Mouse (Mus musculus) mesoderm, embryonic 11.5 days (tissue): ENCODE measurements around the gene Olfr638.
"Not testable (repeated sequence)": the region's sequence is repeated elsewhere in the genome, so short reads cannot be mapped to it uniquely, and the experiment has no call there.

Experiments
- DNase-seq: peaks from one replicate; pipeline ENCODE4 v3.0.0-alpha.2; 2012; ENCODE audit warnings: low read depth, low spot score

Gene Olfr638

DNA sequence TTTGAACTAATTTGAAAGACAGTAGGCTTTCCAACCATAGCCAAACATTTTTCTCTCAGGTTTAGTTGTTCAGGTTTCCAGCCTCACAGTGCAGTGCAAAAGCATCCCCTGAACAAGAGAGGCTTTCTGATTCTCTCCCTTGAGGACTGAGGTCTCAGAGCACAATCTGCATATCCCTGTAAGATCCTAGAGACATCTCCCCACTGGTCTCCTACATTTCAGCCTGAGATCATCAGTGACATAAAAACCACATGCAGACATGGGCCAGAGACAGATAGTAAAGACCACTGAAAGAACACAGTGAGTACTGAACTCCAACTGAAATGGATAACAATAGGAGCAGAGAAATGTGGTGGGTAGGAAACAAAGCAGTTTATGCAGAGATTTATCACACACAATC, at the start of gene Olfr638:
Gene Olfr638, plus strand, starts transcription at position 301 of the 400 bp plus-strand sequence.
- DNase-seq, result no peak

- DNase-seq, result not testable (repeated sequence)
These were observed 31.7 kb upstream of the Olfr638 start for GRCm38 (mm10) chr7:103966873-103967272.

- DNase-seq, result no peak
These were observed 27.7 kb upstream of the Olfr638 start, which contains the start of gene Olfr635 for GRCm38 (mm10) chr7:103970852-103971251. TSS of gene Olfr635 (plus strand) at chr7:103971152.

DNA sequence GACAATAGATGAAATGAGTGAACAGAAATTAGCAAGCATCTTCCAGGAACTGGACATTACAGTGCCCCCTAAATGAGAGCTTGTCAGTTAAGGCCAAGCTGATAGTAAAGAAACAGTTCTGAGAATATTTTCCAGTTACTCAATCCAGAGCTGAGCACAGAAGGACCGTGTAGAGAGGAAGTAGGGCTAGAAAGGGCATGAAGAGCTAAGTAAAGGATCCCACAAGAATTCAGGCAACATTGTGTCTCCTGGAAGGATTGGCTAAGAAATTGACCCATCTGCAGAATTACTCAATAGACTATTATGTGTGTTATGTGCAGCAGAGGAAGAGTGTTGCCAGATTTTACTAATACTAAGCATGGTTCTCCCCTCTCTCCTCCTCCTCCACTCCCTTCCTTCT, 26.8 kb upstream of the Olfr638 start:
- DNase-seq, result no peak

- DNase-seq, result no peak
These were observed 578 bp downstream of the Olfr638 start for GRCm38 (mm10) chr7:103999124-103999523.

DNA sequence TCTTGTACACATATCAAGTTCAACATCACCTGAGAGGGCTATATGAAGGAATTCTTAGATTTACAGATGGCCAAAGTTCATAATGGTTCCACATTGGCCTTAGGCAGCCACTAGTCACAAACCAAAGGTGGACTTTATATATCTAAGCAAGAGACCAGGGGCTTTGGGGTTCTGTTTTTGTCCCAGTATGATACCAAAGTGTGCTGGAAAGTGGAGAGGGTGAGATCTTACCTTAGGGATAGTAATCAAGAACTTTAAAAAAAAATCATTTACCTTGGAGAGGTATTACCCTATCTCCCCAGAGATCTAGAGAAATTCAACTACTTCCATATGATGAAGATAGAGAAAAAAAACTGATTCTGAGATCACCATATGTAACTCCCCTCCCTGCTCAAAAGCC, 18.7 kb downstream of the Olfr638 start, which contains the start of gene Olfr639:
Gene Olfr639, minus strand, starts transcription at position 101 of the 400 bp plus-strand sequence.
- DNase-seq, result no peak

DNA sequence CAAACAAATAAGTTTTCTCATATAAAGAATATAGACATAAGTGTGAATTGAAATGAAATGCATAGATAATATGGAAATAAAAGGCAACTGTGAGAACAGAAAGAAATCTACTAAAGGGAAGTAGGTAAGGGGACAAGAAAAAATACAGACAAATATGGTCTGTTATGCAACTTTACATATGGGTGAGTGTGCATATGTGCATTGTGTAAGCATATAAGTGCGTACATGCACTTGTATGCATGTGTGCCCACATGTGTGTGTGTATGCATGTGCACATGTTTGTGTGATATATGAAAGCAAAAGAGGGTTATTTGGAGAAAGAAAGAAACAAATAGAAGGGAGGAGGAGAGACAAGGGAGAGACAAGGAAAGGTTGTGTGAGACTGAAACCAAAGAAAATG, 20.4 kb downstream of the Olfr638 start:
- no peak for DNase-seq

DNA sequence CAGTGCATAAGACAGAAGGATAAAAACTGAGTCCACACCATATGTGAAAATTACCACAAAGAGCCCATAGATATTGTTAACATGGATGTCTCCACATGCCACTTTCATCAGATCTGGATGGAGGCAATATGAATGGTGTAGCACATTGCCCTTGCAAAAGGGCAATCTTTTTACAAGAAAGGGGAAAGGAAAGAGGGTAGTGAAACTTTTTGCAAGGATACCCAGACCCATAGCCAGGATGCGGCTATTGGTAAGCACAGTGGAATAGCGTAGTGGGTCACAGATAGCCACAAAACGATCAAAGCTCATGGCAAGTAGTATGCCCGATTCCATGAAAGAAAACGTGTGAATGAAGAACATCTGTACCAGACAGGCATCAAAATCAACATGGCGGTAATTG, 23.1 kb downstream of the Olfr638 start:
- no peak for DNase-seq

DNA sequence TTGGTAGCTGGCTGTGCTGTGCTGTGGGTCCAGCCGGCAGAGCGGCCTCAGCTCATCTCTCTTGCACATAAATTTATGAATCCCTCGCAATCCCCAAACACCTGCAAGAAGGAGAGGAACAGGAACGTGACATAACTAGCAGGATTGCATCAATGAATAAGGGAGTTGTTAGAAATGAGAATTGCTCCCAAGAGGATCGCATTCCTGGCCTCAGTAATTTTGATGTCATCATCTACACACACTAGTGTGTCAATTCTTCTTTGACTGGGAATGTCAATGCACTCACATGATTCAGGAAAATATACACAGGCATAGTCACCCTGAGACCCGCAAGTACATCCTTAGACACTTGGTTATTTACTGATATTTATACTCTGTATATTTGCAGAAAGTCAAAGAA, 26.9 kb downstream of the Olfr638 start, which contains the start of gene Olfr640:
Gene Olfr640, minus strand, starts transcription at position 101 of the 400 bp plus-strand sequence.
- DNase-seq, result no peak

DNA sequence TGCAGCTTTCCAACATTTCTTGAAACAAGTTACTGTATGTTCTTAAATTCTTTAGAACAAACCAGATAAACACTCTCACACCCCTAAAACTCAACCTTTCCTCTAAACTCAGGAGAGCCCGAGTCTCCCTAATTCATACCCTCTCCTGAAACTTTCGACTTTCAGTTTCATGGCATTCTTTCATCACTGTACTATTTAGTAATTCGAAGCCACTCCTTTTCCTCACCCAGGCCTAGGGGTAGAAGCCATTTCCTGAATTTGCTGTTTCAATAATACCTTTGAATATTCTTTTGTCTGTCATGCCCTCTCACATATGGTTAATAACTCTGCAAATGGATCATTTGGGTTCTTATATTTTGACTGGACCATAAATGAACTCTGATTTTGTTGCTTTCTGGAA, 28.4 kb downstream of the Olfr638 start:
- DNase-seq, result no peak

- DNase-seq, result no peak
These were observed 36.6 kb downstream of the Olfr638 start, which contains the start of gene Olfr641 for GRCm38 (mm10) chr7:104035145-104035544. TSS of gene Olfr641 (plus strand) at chr7:104035445.

GRCm38 (mm10) chr7:104050745-104051144, 52.2 kb downstream of the Olfr638 start:
- DNase-seq, result no peak

GRCm38 (mm10) chr7:104052566-104052965, 54.0 kb downstream of the Olfr638 start, which contains the start of gene Olfr642:
TSS of gene Olfr642 (minus strand) at chr7:104052666.
- no peak for DNase-seq
